Mouse (Mus musculus) bone marrow, adult 2 months (tissue): ENCODE measurements around the gene Uchl1. TPM values are rescaled to one million over a fixed set of nuclear protein-coding genes. Genes with fewer than 3 reads are reported as not detected.

Experiments used
- H3K27ac ChIP-seq: fragments of 200-500 bp; 2 replicates; pipeline ENCODE4 v1.5.1; 2012; ENCODE audit warnings: low read depth, mild to moderate bottlenecking, control low read depth, inconsistent platforms, low read length; ENCODE audit not compliant: control insufficient read depth, poor library complexity, insufficient read depth
- H3K4me1 ChIP-seq: fragments of 200-500 bp; 2 replicates; pipeline ENCODE4 v1.6.1; 2011; ENCODE audit warnings: low read length; ENCODE audit not compliant: control insufficient read depth, insufficient read depth
- H3K4me3 ChIP-seq: fragments of 200-500 bp; replicated peaks from 2 replicates; pipeline ENCODE3; 2011; ENCODE audit warnings: mild to moderate bottlenecking, low read depth, low read length, control low read depth; ENCODE audit not compliant: control insufficient read depth
- CTCF ChIP-seq: fragments of 200-500 bp; IDR thresholded peaks from 2 replicates; pipeline ENCODE4 v1.5.1; 2011; ENCODE audit warnings: low read length, control low read depth; ENCODE audit not compliant: control insufficient read depth, insufficient read depth
- POLR2A ChIP-seq: fragments of 200-500 bp; IDR thresholded peaks from 2 replicates; pipeline ENCODE4 v1.6.1; 2011; ENCODE audit warnings: low read depth, mild to moderate bottlenecking, control low read depth, low read length, borderline replicate concordance; ENCODE audit not compliant: control insufficient read depth
- WGBS: fragments of 180-500 bp; shearing (Covaris S2); methylation state at CpG from one replicate; pipeline ENCODE4 v1.1.7; 2018; 5-methylcytosine and 5-hydroxymethylcytosine counted together
- polyA plus RNA-seq: library from polyadenylated mRNA; stranded (reverse); fragments of >200 nt; gene quantifications from 2 replicates; pipeline ENCODE4 v1.2.4, GENCODE M21; 2011; ENCODE audit warnings: low replicate concordance; ENCODE audit not compliant: missing spikeins, insufficient read depth, insufficient read length

Uchl1 gene
- polyA plus RNA-seq, 1 experiment = 14.6 TPM

- WGBS = 42% methylated on average over 11 of the region's 11 CpGs
- no peaks in the 10 kb centered on the region for H3K4me1 ChIP-seq
- no peak for TF ChIP-seq POLR2A
- no peak for TF ChIP-seq CTCF
- H3K4me3 ChIP-seq = no peak overlapping the region
- no peak overlapping the region for H3K27ac ChIP-seq
These were observed 54.9 kb downstream of the Uchl1 start for GRCm38 (mm10) chr5:66730621-66731301.

- H3K4me3 ChIP-seq = no peak overlapping the region
- WGBS = 76% methylated on average over 1 of the region's 1 CpGs
- no peaks in the 10 kb centered on the region for H3K4me1 ChIP-seq
- no peak overlapping the region for H3K27ac ChIP-seq
- TF ChIP-seq CTCF = no peak
- no peak for TF ChIP-seq POLR2A
These were observed 55.4 kb downstream of the Uchl1 start for GRCm38 (mm10) chr5:66731302-66731697.

- WGBS = 94% methylated on average over 1 of the region's 1 CpGs
- no peak for TF ChIP-seq POLR2A
- TF ChIP-seq CTCF = no peak
- no peak overlapping the region for H3K27ac ChIP-seq
- no peaks in the 10 kb centered on the region for H3K4me1 ChIP-seq
- no peak overlapping the region for H3K4me3 ChIP-seq
These were observed 57.7 kb downstream of the Uchl1 start for GRCm38 (mm10) chr5:66733556-66733955.

Other genes with a start within 250 kb of the Uchl1 start
- gene Apbb2, start 57.3 kb upstream of the Uchl1 start, polyA plus RNA-seq = 3.1 and 6.6 TPM in 2 replicates
- 13.5 and 17.4 TPM in 2 replicates for gene Limch1, start 69.7 kb downstream of the Uchl1 start, polyA plus RNA-seq